Mouse (Mus musculus): ENCODE data around the gene Ndufs1. TPM values are rescaled to one million over a fixed set of nuclear protein-coding genes. Genes with fewer than 3 reads are reported as not detected.
"Not testable (repeated sequence)": the region's sequence is repeated elsewhere in the genome, so short reads cannot be mapped to it uniquely, and the experiment has no call there.

The Ndufs1 gene
- polyA plus RNA-seq, 1 experiment: 19.9 TPM

GRCm38 (mm10) chr1:63175853-63176252 is 780 bp downstream of the Ndufs1 start:
- no peak for TF ChIP-seq POLR2A (IDR thresholded peaks at IDR 0.05; ENCODE audit: low read depth, low read length)
- no peak for TF ChIP-seq CTCF (IDR thresholded peaks at IDR 0.05; ENCODE audit: extremely low read depth, insufficient read length, insufficient replicate concordance, low read depth, low read length)
- Histone ChIP-seq H3K4me3 (ENCODE audit: low read depth, low read length) (peak overlapping the region; percentile 93), H3K27ac (ENCODE audit: insufficient read depth, low read depth, low read length) (peak overlapping the region; percentile 88), H3K4me1 (ENCODE audit: control insufficient read depth, insufficient read depth, insufficient read length, low read length) (peaks cover 11% of the 10 kb centered on the region), H3K27me3 (ENCODE audit: control insufficient read depth, insufficient read depth, low read length) (no peaks in the 10 kb centered on the region), H3K36me3 (ENCODE audit: control insufficient read depth, insufficient read depth, low read length) (peaks cover 24% of the 10 kb centered on the region)
- 4% methylated on average over 11 of the region's 11 CpGs for WGBS

GRCm38 (mm10) chr1:63168638-63169037 is 8.0 kb downstream of the Ndufs1 start:
- Histone ChIP-seq H3K36me3 (ENCODE audit: control insufficient read depth, insufficient read depth, low read length) (peaks cover 55% of the 10 kb centered on the region), H3K4me1 (ENCODE audit: control insufficient read depth, insufficient read depth, insufficient read length, low read length) (no peaks in the 10 kb centered on the region), H3K27ac (ENCODE audit: insufficient read depth, low read depth, low read length) (no peak overlapping the region), H3K27me3 (ENCODE audit: control insufficient read depth, insufficient read depth, low read length) (no peaks in the 10 kb centered on the region), H3K4me3 (ENCODE audit: low read depth, low read length) (no peak overlapping the region)
- 59% methylated on average over 2 of the region's 2 CpGs for WGBS
- no peak for TF ChIP-seq CTCF (IDR thresholded peaks at IDR 0.05; ENCODE audit: extremely low read depth, insufficient read length, insufficient replicate concordance, low read depth, low read length)
- no peak for TF ChIP-seq POLR2A (IDR thresholded peaks at IDR 0.05; ENCODE audit: low read depth, low read length)

GRCm38 (mm10) chr1:63140231-63140630 is 36.4 kb downstream of the Ndufs1 start:
- H3K4me3 ChIP-seq (ENCODE audit: low read depth, low read length): no peak overlapping the region
- no peaks in the 10 kb centered on the region for H3K27me3 ChIP-seq (ENCODE audit: control insufficient read depth, insufficient read depth, low read length)
- TF ChIP-seq POLR2A (IDR thresholded peaks at IDR 0.05; ENCODE audit: low read depth, low read length) (no peak), CTCF (IDR thresholded peaks at IDR 0.05; ENCODE audit: extremely low read depth, insufficient read length, insufficient replicate concordance, low read depth, low read length) (no peak)
- WGBS: 98% methylated on average over 13 of the region's 13 CpGs
- H3K4me1 ChIP-seq (ENCODE audit: control insufficient read depth, insufficient read depth, insufficient read length, low read length): peaks cover 4% of the 10 kb centered on the region; the same call in 1 of the 2 replicates
- H3K27ac ChIP-seq (ENCODE audit: insufficient read depth, low read depth, low read length): no peak overlapping the region
- peaks cover 44% of the 10 kb centered on the region for H3K36me3 ChIP-seq (ENCODE audit: control insufficient read depth, insufficient read depth, low read length)

- not testable (repeated sequence) for H3K4me3 ChIP-seq (ENCODE audit: low read depth, low read length); H3K27me3 ChIP-seq (ENCODE audit: control insufficient read depth, insufficient read depth, low read length); H3K4me1 ChIP-seq (ENCODE audit: control insufficient read depth, insufficient read depth, insufficient read length, low read length); H3K27ac ChIP-seq (ENCODE audit: insufficient read depth, low read depth, low read length)
- H3K36me3 ChIP-seq (ENCODE audit: control insufficient read depth, insufficient read depth, low read length): peaks cover 32% of the 10 kb centered on the region
- WGBS: 89% methylated on average over 1 of the region's 1 CpGs
Measured at GRCm38 (mm10) chr1:63138586-63138985, 38.0 kb downstream of the Ndufs1 start.

- Histone ChIP-seq H3K36me3 (ENCODE audit: control insufficient read depth, insufficient read depth, low read length) (peaks cover 28% of the 10 kb centered on the region), H3K4me3 (ENCODE audit: low read depth, low read length) (no peak overlapping the region)
- WGBS: 80% methylated on average over 2 of the region's 2 CpGs
Measured at GRCm38 (mm10) chr1:63137971-63138370, 38.7 kb downstream of the Ndufs1 start.

GRCm38 (mm10) chr1:63134530-63134929 is 42.1 kb downstream of the Ndufs1 start:
- no peak for TF ChIP-seq POLR2A (IDR thresholded peaks at IDR 0.05; ENCODE audit: low read depth, low read length)
- no peak for TF ChIP-seq CTCF (IDR thresholded peaks at IDR 0.05; ENCODE audit: extremely low read depth, insufficient read length, insufficient replicate concordance, low read depth, low read length)
- WGBS: 90% methylated on average over 3 of the region's 3 CpGs
- no peak overlapping the region for H3K27ac ChIP-seq (ENCODE audit: insufficient read depth, low read depth, low read length)
- peaks cover 6% of the 10 kb centered on the region; the same call in 1 of the 2 replicates for H3K36me3 ChIP-seq (ENCODE audit: control insufficient read depth, insufficient read depth, low read length)
- no peak overlapping the region for H3K4me3 ChIP-seq (ENCODE audit: low read depth, low read length)
- H3K4me1 ChIP-seq (ENCODE audit: control insufficient read depth, insufficient read depth, insufficient read length, low read length): peaks cover 6% of the 10 kb centered on the region; the same call in 1 of the 2 replicates
- H3K27me3 ChIP-seq (ENCODE audit: control insufficient read depth, insufficient read depth, low read length): no peaks in the 10 kb centered on the region

More at GRCm38 (mm10) chr1:63137971-63138370, 38.7 kb downstream of the Ndufs1 start:
- Histone ChIP-seq H3K27me3 (ENCODE audit: control insufficient read depth, insufficient read depth, low read length) (no peaks in the 10 kb centered on the region), H3K27ac (ENCODE audit: insufficient read depth, low read depth, low read length) (no peak overlapping the region), H3K4me1 (ENCODE audit: control insufficient read depth, insufficient read depth, insufficient read length, low read length) (peaks cover 4% of the 10 kb centered on the region; the same call in 1 of the 2 replicates)
- TF ChIP-seq CTCF (IDR thresholded peaks at IDR 0.05; ENCODE audit: extremely low read depth, insufficient read length, insufficient replicate concordance, low read depth, low read length) (no peak), POLR2A (IDR thresholded peaks at IDR 0.05; ENCODE audit: low read depth, low read length) (no peak)

- 89% methylated on average over 11 of the region's 11 CpGs for WGBS
- TF ChIP-seq POLR2A (IDR thresholded peaks at IDR 0.05; ENCODE audit: low read depth, low read length): no peak
- TF ChIP-seq CTCF (IDR thresholded peaks at IDR 0.05; ENCODE audit: extremely low read depth, insufficient read length, insufficient replicate concordance, low read depth, low read length): no peak
- H3K27me3 ChIP-seq (ENCODE audit: control insufficient read depth, insufficient read depth, low read length): no peaks in the 10 kb centered on the region
- H3K27ac ChIP-seq (ENCODE audit: insufficient read depth, low read depth, low read length): no peak overlapping the region
- no peaks in the 10 kb centered on the region for H3K36me3 ChIP-seq (ENCODE audit: control insufficient read depth, insufficient read depth, low read length)
- peaks cover 2% of the 10 kb centered on the region; the same call in 1 of the 2 replicates for H3K4me1 ChIP-seq (ENCODE audit: control insufficient read depth, insufficient read depth, insufficient read length, low read length)
- H3K4me3 ChIP-seq (ENCODE audit: low read depth, low read length): no peak overlapping the region
Measured at GRCm38 (mm10) chr1:63131766-63132165, 44.9 kb downstream of the Ndufs1 start.

All from small intestine, adult 2 months (tissue).